Mouse (Mus musculus): Measurements from ENCODE around the gene Ttc30b.
"Not testable (repeated sequence)": the region's sequence is repeated elsewhere in the genome, so short reads cannot be mapped to it uniquely, and the experiment has no call there.

The Ttc30b gene

GRCm38 (mm10) chr2:75938117-75939063, at the start of gene Ttc30b:
TSS of gene Ttc30b (minus strand) at chr2:75938585.
- peak; percentile 70 to 81 for DNase-seq

GRCm38 (mm10) chr2:75987739-75988138, 49.4 kb upstream of the Ttc30b start:
- DNase-seq: no peak

- peak; percentile 30 to 52 for DNase-seq
These were observed 46.7 kb upstream of the Ttc30b start for GRCm38 (mm10) chr2:75985124-75985523.

GRCm38 (mm10) chr2:75983847-75984246, 45.5 kb upstream of the Ttc30b start:
- no peak for DNase-seq

- no peak for DNase-seq
These were observed 44.7 kb upstream of the Ttc30b start for GRCm38 (mm10) chr2:75983091-75983490.

- DNase-seq: no peak
These were observed 44.2 kb upstream of the Ttc30b start for GRCm38 (mm10) chr2:75982626-75983025.

- DNase-seq: peak; percentile 73 to 74
These were observed 43.2 kb upstream of the Ttc30b start, which contains the start of gene Ttc30a1 for GRCm38 (mm10) chr2:75981440-75982081. TSS of gene Ttc30a1 (minus strand) at chr2:75981967.

GRCm38 (mm10) chr2:75980933-75981439, 42.6 kb upstream of the Ttc30b start:
- DNase-seq: not testable (repeated sequence)

- peak in 1 of 2 experiments; percentile 52 for DNase-seq
These were observed 39.5 kb upstream of the Ttc30b start, which contains the start of gene Ttc30a2 for GRCm38 (mm10) chr2:75977752-75978368. TSS of gene Ttc30a2 (minus strand) at chr2:75978170.

- DNase-seq: not testable (repeated sequence)
These were observed 37.7 kb upstream of the Ttc30b start for GRCm38 (mm10) chr2:75976070-75976469.

GRCm38 (mm10) chr2:75974131-75974530, 35.7 kb upstream of the Ttc30b start:
- no peak for DNase-seq

GRCm38 (mm10) chr2:75964972-75965371, 26.6 kb upstream of the Ttc30b start:
- DNase-seq: peak; percentile 24 to 70

- peak; percentile 62 to 73 for DNase-seq
These were observed 26.1 kb upstream of the Ttc30b start for GRCm38 (mm10) chr2:75964512-75964911.

- no peak for DNase-seq
These were observed 25.7 kb upstream of the Ttc30b start for GRCm38 (mm10) chr2:75964051-75964450.

- no peak for DNase-seq
These were observed 24.9 kb upstream of the Ttc30b start for GRCm38 (mm10) chr2:75963211-75963840.

- peak in 1 of 2 experiments; percentile 48 for DNase-seq
These were observed 22.3 kb upstream of the Ttc30b start for GRCm38 (mm10) chr2:75960366-75961330.

- no peak for DNase-seq
These were observed 21.5 kb upstream of the Ttc30b start for GRCm38 (mm10) chr2:75959850-75960365.

- no peak for DNase-seq
These were observed 20.9 kb upstream of the Ttc30b start for GRCm38 (mm10) chr2:75959183-75959849.

GRCm38 (mm10) chr2:75955709-75956108, 17.3 kb upstream of the Ttc30b start:
- no peak for DNase-seq

- no peak for DNase-seq
These were observed 14.9 kb upstream of the Ttc30b start for GRCm38 (mm10) chr2:75953320-75953719.

All from lung, adult 18-20 months (tissue).